ENCODE assay signal across 9 mouse cellular contexts in genomic region chr3:49032981-49033380, GRCm38 (mm10).
A peak's percentile ranks its signal among the peaks of the same experiment; 100 is the strongest.
DNase-seq lines count a peak whose midpoint lies in the region; ATAC-seq and TF ChIP-seq lines count a peak whose summit lies in the region.
"Had no signal": no experiment of that assay in that cellular context is flagged by ENCODE, and none has a peak within 500 bp of the region (broad histone marks: within the 10 kb centered on the region; RNA-seq: fewer than 3 reads in every experiment).

No protein-coding gene starts in this region.

- ATAC-seq in midbrain, embryonic 12.5 days (ENCODE audit: low FRiP score, low read depth) = peak; percentile 75; the same call in 1 of the 2 replicates
- ATAC-seq in midbrain, embryonic 11.5 days (ENCODE audit: low FRiP score) = no peak

- no peaks in the 10 kb centered on the region for H3K9me3 ChIP-seq in midbrain, embryonic 12.5 days
- no peaks in the 10 kb centered on the region for H3K9me3 ChIP-seq in midbrain, embryonic 11.5 days (ENCODE audit: control insufficient read depth, low read length)
- H3K9me3 ChIP-seq in hindbrain, embryonic 10.5 days = no peaks in the 10 kb centered on the region
- H3K9me3 ChIP-seq: heart, embryonic 15.5 days; lung, embryonic 15.5 days had no signal

- no peaks in the 10 kb centered on the region for H3K27me3 ChIP-seq in midbrain, embryonic 12.5 days
- H3K27me3 ChIP-seq in midbrain, embryonic 11.5 days (ENCODE audit: control insufficient read depth, insufficient read depth, low read length) = no peaks in the 10 kb centered on the region
- no peaks in the 10 kb centered on the region for H3K27me3 ChIP-seq in hindbrain, embryonic 10.5 days (ENCODE audit: insufficient read depth, poor library complexity, severe bottlenecking)
- no peaks in the 10 kb centered on the region for H3K27me3 ChIP-seq in myocyte (ENCODE audit: control insufficient read depth, insufficient read depth, insufficient read length)
- H3K27me3 ChIP-seq: heart, embryonic 15.5 days; lung, embryonic 15.5 days had no signal

- no peak overlapping the region for H3K9ac ChIP-seq in midbrain, embryonic 12.5 days (replicated peaks)
- H3K9ac ChIP-seq in midbrain, embryonic 11.5 days (ENCODE audit: low read length) = no peak overlapping the region
- H3K9ac ChIP-seq: heart, embryonic 15.5 days; lung, embryonic 15.5 days had no signal

- H3K36me3 ChIP-seq in midbrain, embryonic 12.5 days = no peaks in the 10 kb centered on the region
- H3K36me3 ChIP-seq in midbrain, embryonic 11.5 days (ENCODE audit: control insufficient read depth, insufficient read depth, low read length) = no peaks in the 10 kb centered on the region
- no peaks in the 10 kb centered on the region for H3K36me3 ChIP-seq in hindbrain, embryonic 10.5 days
- no peaks in the 10 kb centered on the region for H3K36me3 ChIP-seq in myocyte (ENCODE audit: control insufficient read depth, insufficient read depth)
- H3K36me3 ChIP-seq: heart, embryonic 15.5 days; lung, embryonic 15.5 days had no signal

- H3K4me2 ChIP-seq in midbrain, embryonic 12.5 days (replicated peaks) = no peak overlapping the region
- H3K4me2 ChIP-seq in midbrain, embryonic 11.5 days = no peak overlapping the region
- H3K4me2 ChIP-seq in myocyte (ENCODE audit: low read depth) = no peak overlapping the region
- H3K4me2 ChIP-seq: heart, embryonic 15.5 days; lung, embryonic 15.5 days had no signal

- H3K4me1 ChIP-seq in midbrain, embryonic 12.5 days = no peaks in the 10 kb centered on the region
- H3K4me1 ChIP-seq in midbrain, embryonic 11.5 days (ENCODE audit: control insufficient read depth, insufficient read depth, low read length) = no peaks in the 10 kb centered on the region
- no peaks in the 10 kb centered on the region for H3K4me1 ChIP-seq in hindbrain, embryonic 10.5 days (replicated peaks)
- H3K4me1 ChIP-seq: heart, embryonic 15.5 days; lung, embryonic 15.5 days had no signal

- H3K4me3 ChIP-seq in midbrain, embryonic 12.5 days = no peak overlapping the region
- no peak overlapping the region for H3K4me3 ChIP-seq in midbrain, embryonic 11.5 days (ENCODE audit: low read depth, low read length)
- H3K4me3 ChIP-seq in hindbrain, embryonic 10.5 days = no peak overlapping the region
- no peak overlapping the region for H3K4me3 ChIP-seq in myocyte
- H3K4me3 ChIP-seq: heart, embryonic 15.5 days; lung, embryonic 15.5 days had no signal

- TF ChIP-seq POLR2A in myocyte (IDR thresholded peaks at IDR 0.05; ENCODE audit: insufficient read length, low read depth) = no peak

- H3ac ChIP-seq in myocyte (ENCODE audit: control insufficient read depth, insufficient read length) = no peak overlapping the region

- 66% methylated on average over 5 of the region's 5 CpGs for WGBS in midbrain, embryonic 12.5 days
- WGBS in midbrain, embryonic 11.5 days = 84% methylated on average over 5 of the region's 5 CpGs
- WGBS in hindbrain, embryonic 10.5 days = 65% methylated on average over 5 of the region's 5 CpGs

- no peaks in the 10 kb centered on the region for H3K79me2 ChIP-seq in myocyte (ENCODE audit: control insufficient read depth, insufficient read depth)

- no peak for DNase-seq in midbrain, embryonic 11.5 days (ENCODE audit: low spot score, missing footprints)
- DNase-seq in cerebellum, adult 9-11 months = peak; percentile 76
- DNase-seq in hindbrain, embryonic 10.5 days (ENCODE audit: low spot score) = peak; percentile 12
- no peak for DNase-seq in spleen, adult 12 weeks (ENCODE audit: low spot score)
- no peak for DNase-seq in ovary, postnatal 36 days (ENCODE audit: low spot score)

- no peak overlapping the region for H3K27ac ChIP-seq in midbrain, embryonic 12.5 days (replicated peaks)
- H3K27ac ChIP-seq in midbrain, embryonic 11.5 days (ENCODE audit: low read depth, low read length) = no peak overlapping the region
- no peak overlapping the region for H3K27ac ChIP-seq in hindbrain, embryonic 10.5 days
- H3K27ac ChIP-seq: heart, embryonic 15.5 days; lung, embryonic 15.5 days had no signal

TF ChIP-seq in myocyte, 11 proteins besides CTCF, POLR2A, EP300 and RAD21:
- TF ChIP-seq MAX (IDR thresholded peaks at IDR 0.05; ENCODE audit: low read depth) = no peak
- peak in 2 of 3 experiments; percentile 52 to 56 for TF ChIP-seq MYOD1 (IDR thresholded peaks at IDR 0.05; ENCODE audit: control insufficient read depth in 1 of 3, insufficient read length in 2 of 3, low read depth in 2 of 3)
- TF ChIP-seq MYOG (IDR thresholded peaks at IDR 0.05; ENCODE audit: control insufficient read depth in 1 of 3, insufficient read depth in 1 of 3, insufficient read length in 2 of 3, low read depth in 2 of 3) = peak in 1 of 3 experiments; percentile 16

Comparison
In these comparisons a context has a peak if more than half of its experiments do, and no peak if none do; other contexts are left out.
1. DNase-seq: peak in cerebellum, adult 9-11 months (single experiment) and hindbrain, embryonic 10.5 days (single experiment); none in midbrain, embryonic 11.5 days (single experiment), spleen, adult 12 weeks (single experiment) and ovary, postnatal 36 days (single experiment).